8 mouse cellular contexts compared by ENCODE assay signal in the genomic region with DNA sequence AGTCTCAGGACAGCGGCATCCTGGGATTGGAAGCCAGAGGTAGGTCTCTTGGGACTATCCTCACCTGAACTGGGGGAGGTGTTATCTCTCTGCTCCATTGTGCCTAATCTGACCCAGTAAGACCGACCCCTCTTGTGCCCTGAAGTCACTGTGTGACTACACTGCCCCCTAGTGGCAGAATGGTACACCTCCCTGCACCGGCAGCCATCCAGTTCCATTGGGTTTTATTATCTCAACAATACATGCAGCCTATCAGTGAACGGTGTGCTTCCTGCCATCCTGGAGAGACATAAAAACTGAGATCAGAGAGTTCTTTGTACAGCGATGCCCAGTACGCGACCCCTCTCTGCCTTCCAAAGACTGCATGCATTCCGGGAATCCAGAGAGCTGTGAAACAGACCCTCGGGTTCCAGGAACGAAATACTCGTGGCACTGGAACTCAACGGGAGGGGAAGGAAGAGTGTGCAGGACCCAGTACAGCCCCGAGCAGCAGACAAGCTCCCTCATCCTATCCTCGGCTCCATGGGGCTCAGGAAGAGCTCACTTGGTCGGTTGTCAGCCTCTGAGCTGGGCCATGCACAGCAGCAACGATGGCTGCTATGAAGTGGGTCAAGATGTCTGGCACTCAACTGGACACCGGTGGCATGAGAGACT. TPM values are rescaled to one million over a fixed set of nuclear protein-coding genes. Genes with fewer than 3 reads are reported as not detected.
A peak's percentile ranks its signal among the peaks of the same experiment; 100 is the strongest.
DNase-seq lines count a peak whose midpoint lies in the region; ATAC-seq and TF ChIP-seq lines count a peak whose summit lies in the region.

No protein-coding gene starts in this region.

- TF ChIP-seq CTCF in ES-Bruce4 (IDR thresholded peaks at IDR 0.05; ENCODE audit: low read depth, low read length): peak; percentile 99
- peak; percentile 96 for TF ChIP-seq CTCF in heart, postnatal 0 days (IDR thresholded peaks at IDR 0.05; ENCODE audit: low read depth)
- peak; percentile 98 for TF ChIP-seq CTCF in liver, embryonic 14.5 days (IDR thresholded peaks at IDR 0.05; ENCODE audit: low read depth)
- peak; percentile 99 for TF ChIP-seq CTCF in stomach, postnatal 0 days (IDR thresholded peaks at IDR 0.05; ENCODE audit: low read depth)

- 32% methylated on average over 17 of the region's 17 CpGs for WGBS in forebrain, embryonic 13.5 days
- WGBS in heart, postnatal 0 days: 30% methylated on average over 17 of the region's 17 CpGs
- WGBS in liver, embryonic 14.5 days (ENCODE audit: insufficient replicate concordance): 20% methylated on average over 17 of the region's 17 CpGs
- WGBS in neural tube, embryonic 13.5 days: 33% methylated on average over 17 of the region's 17 CpGs
- WGBS in stomach, postnatal 0 days: 39% methylated on average over 17 of the region's 17 CpGs

- peak overlapping the region; percentile 30 for H3K4me3 ChIP-seq in ES-Bruce4 (ENCODE audit: low read depth, low read length)
- H3K4me3 ChIP-seq in forebrain, embryonic 13.5 days: no peak overlapping the region
- no peak overlapping the region for H3K4me3 ChIP-seq in heart, postnatal 0 days (ENCODE audit: low read depth, low read length)
- no peak overlapping the region for H3K4me3 ChIP-seq in liver, embryonic 14.5 days (ENCODE audit: insufficient read depth in 1 of 2, low read depth in 2 of 2, low read length in 2 of 2)
- peak overlapping the region; percentile 7; the same call in 1 of the 2 replicates for H3K4me3 ChIP-seq in neural tube, embryonic 13.5 days
- no peak overlapping the region for H3K4me3 ChIP-seq in stomach, postnatal 0 days (ENCODE audit: low read depth, low read length)

- peak overlapping the region; percentile 33 for H3K4me2 ChIP-seq in forebrain, embryonic 13.5 days
- H3K4me2 ChIP-seq in heart, postnatal 0 days (ENCODE audit: low read depth, low read length): peak overlapping the region; percentile 48
- H3K4me2 ChIP-seq in liver, embryonic 14.5 days (ENCODE audit: low read depth): peak overlapping the region; percentile 16; the same call in 1 of the 2 replicates
- H3K4me2 ChIP-seq in neural tube, embryonic 13.5 days: peak overlapping the region; percentile 42
- H3K4me2 ChIP-seq in stomach, postnatal 0 days (replicated peaks; ENCODE audit: low read depth): no peak overlapping the region

- ATAC-seq in forebrain, embryonic 13.5 days: peak; percentile 80
- ATAC-seq in heart, postnatal 0 days (ENCODE audit: insufficient read depth, low read depth): peak; percentile 66
- peak; percentile 55; the same call in 1 of the 2 replicates for ATAC-seq in liver, embryonic 14.5 days (ENCODE audit: insufficient read depth)
- peak; percentile 60 for ATAC-seq in neural tube, embryonic 13.5 days (ENCODE audit: low read depth)
- peak; percentile 58 for ATAC-seq in stomach, postnatal 0 days (ENCODE audit: low FRiP score, low TSS enrichment)

- H3K9ac ChIP-seq in ES-Bruce4 (ENCODE audit: low read depth, poor library complexity, severe bottlenecking): no peak overlapping the region
- H3K9ac ChIP-seq in forebrain, embryonic 13.5 days: no peak overlapping the region
- no peak overlapping the region for H3K9ac ChIP-seq in heart, postnatal 0 days (replicated peaks; ENCODE audit: low read depth, low read length)
- H3K9ac ChIP-seq in liver, embryonic 14.5 days (replicated peaks): no peak overlapping the region
- no peak overlapping the region for H3K9ac ChIP-seq in neural tube, embryonic 13.5 days
- no peak overlapping the region for H3K9ac ChIP-seq in stomach, postnatal 0 days (ENCODE audit: low read length)

- H3K27ac ChIP-seq in ES-Bruce4 (ENCODE audit: insufficient read depth, low read length): no peak overlapping the region
- H3K27ac ChIP-seq in forebrain, embryonic 13.5 days: no peak overlapping the region
- H3K27ac ChIP-seq in heart, postnatal 0 days (ENCODE audit: low read depth): no peak overlapping the region
- H3K27ac ChIP-seq in liver, embryonic 14.5 days: no peak overlapping the region
- H3K27ac ChIP-seq in neural tube, embryonic 13.5 days (replicated peaks): no peak overlapping the region
- H3K27ac ChIP-seq in stomach, postnatal 0 days (replicated peaks): no peak overlapping the region

- no peaks in the 10 kb centered on the region for H3K36me3 ChIP-seq in ES-Bruce4 (ENCODE audit: control insufficient read depth, insufficient read depth, low read length, poor library complexity, severe bottlenecking)
- no peaks in the 10 kb centered on the region for H3K36me3 ChIP-seq in forebrain, embryonic 13.5 days (ENCODE audit: poor library complexity, severe bottlenecking)
- H3K36me3 ChIP-seq in heart, postnatal 0 days (replicated peaks; ENCODE audit: control insufficient read depth, insufficient read depth, low read length): no peaks in the 10 kb centered on the region
- H3K36me3 ChIP-seq in liver, embryonic 14.5 days (replicated peaks; ENCODE audit: control insufficient read depth, insufficient read depth, low read depth): no peaks in the 10 kb centered on the region
- no peaks in the 10 kb centered on the region for H3K36me3 ChIP-seq in neural tube, embryonic 13.5 days
- H3K36me3 ChIP-seq in stomach, postnatal 0 days (ENCODE audit: control insufficient read depth, insufficient read depth, low read length): no peaks in the 10 kb centered on the region

- peaks cover 2% of the 10 kb centered on the region for H3K4me1 ChIP-seq in ES-Bruce4 (ENCODE audit: control insufficient read depth, insufficient read depth, low read length)
- peaks cover 2% of the 10 kb centered on the region; the same call in 1 of the 2 replicates for H3K4me1 ChIP-seq in forebrain, embryonic 13.5 days
- H3K4me1 ChIP-seq in heart, postnatal 0 days (ENCODE audit: control insufficient read depth, insufficient read depth): no peaks in the 10 kb centered on the region
- peaks cover 0 to 6% of the 10 kb centered on the region in 2 experiments; a peak in 2 of 4 replicates for H3K4me1 ChIP-seq in liver, embryonic 14.5 days (replicated peaks; ENCODE audit: control insufficient read depth in 2 of 2, insufficient read depth in 2 of 2, low read length in 1 of 2)
- H3K4me1 ChIP-seq in neural tube, embryonic 13.5 days (replicated peaks): 0 out of 2 replicates have a peak, but pooled peaks cover 4% of the 10 kb centered on the region
- H3K4me1 ChIP-seq in stomach, postnatal 0 days (replicated peaks; ENCODE audit: control insufficient read depth, insufficient read depth): no peaks in the 10 kb centered on the region

- H3K9me3 ChIP-seq in ES-Bruce4 (replicated peaks; ENCODE audit: control insufficient read depth, insufficient read depth, low read length, poor library complexity, severe bottlenecking): no peaks in the 10 kb centered on the region
- H3K9me3 ChIP-seq in forebrain, embryonic 13.5 days (replicated peaks): no peaks in the 10 kb centered on the region
- no peaks in the 10 kb centered on the region for H3K9me3 ChIP-seq in heart, postnatal 0 days (replicated peaks; ENCODE audit: control insufficient read depth, low read length)
- H3K9me3 ChIP-seq in liver, embryonic 14.5 days (ENCODE audit: control insufficient read depth, low read length): no peaks in the 10 kb centered on the region
- H3K9me3 ChIP-seq in neural tube, embryonic 13.5 days: no peaks in the 10 kb centered on the region
- H3K9me3 ChIP-seq in stomach, postnatal 0 days (ENCODE audit: control insufficient read depth, low read length): no peaks in the 10 kb centered on the region

- no peak for TF ChIP-seq EP300 in ES-Bruce4 (IDR thresholded peaks at IDR 0.05; ENCODE audit: insufficient read depth, low read depth, low read length)
- TF ChIP-seq EP300 in heart, postnatal 0 days (IDR thresholded peaks at IDR 0.05; ENCODE audit: low read depth): no peak
- no peak for TF ChIP-seq EP300 in liver, embryonic 14.5 days (IDR thresholded peaks at IDR 0.05; ENCODE audit: low read depth)
- no peak for TF ChIP-seq EP300 in stomach, postnatal 0 days (optimal IDR thresholded peaks at IDR 0.05)

- TF ChIP-seq POLR2A in ES-Bruce4 (IDR thresholded peaks at IDR 0.05; ENCODE audit: insufficient read depth, low read length): no peak

- DNase-seq in c-Kit-positive CD71-positive TER-119-positive erythroid progenitor cells, embryonic 14.5 days (ENCODE audit: low spot score): peak; percentile 74
- peak; percentile 56 for DNase-seq in heart, postnatal 0 days (ENCODE audit: low spot score)
- DNase-seq in kidney, postnatal 25 days: peak; percentile 84 to 85
- peak; percentile 44 to 48 (median 45) for DNase-seq in liver, embryonic 14.5 days (ENCODE audit: low read depth in 3 of 3, low spot score in 3 of 3)
- peak; percentile 73 for DNase-seq in stomach, postnatal 0 days (ENCODE audit: low spot score)

- no peaks in the 10 kb centered on the region for H3K27me3 ChIP-seq in ES-Bruce4 (ENCODE audit: control insufficient read depth, insufficient read depth, low read length, poor library complexity, severe bottlenecking)
- no peaks in the 10 kb centered on the region for H3K27me3 ChIP-seq in forebrain, embryonic 13.5 days
- H3K27me3 ChIP-seq in heart, postnatal 0 days (ENCODE audit: control insufficient read depth, insufficient read depth, low read length): no peaks in the 10 kb centered on the region
- H3K27me3 ChIP-seq in liver, embryonic 14.5 days (ENCODE audit: control insufficient read depth, insufficient read depth, low read length): no peaks in the 10 kb centered on the region
- no peaks in the 10 kb centered on the region for H3K27me3 ChIP-seq in neural tube, embryonic 13.5 days
- no peaks in the 10 kb centered on the region for H3K27me3 ChIP-seq in stomach, postnatal 0 days (ENCODE audit: control insufficient read depth, insufficient read depth, low read length)

RNA-seq across cellular contexts. Expression of a gene that starts 10.5 kb away (rescaled TPM):
- polyA plus RNA-seq in ES-Bruce4 (2011; ENCODE audit: insufficient read depth, insufficient read length, low read depth, missing spikeins): 15.8 and 17.4 TPM in 2 replicates
- 28.0 and 33.7 TPM in 2 replicates for polyA plus RNA-seq in forebrain, embryonic 13.5 days (2015; fragmentation: Nextera tagmentation; extraction: Ambion mirVana)
- total RNA-seq in heart, postnatal 0 days (2014; rRNA removed; ENCODE audit: low replicate concordance): 6.2 and 8.5 TPM in 2 replicates
- polyA plus RNA-seq in heart, postnatal 0 days (2015; fragmentation: Nextera tagmentation; extraction: Ambion mirVana): 7.1 and 8.2 TPM in 2 replicates
- 18.6 and 19.3 TPM in 2 replicates for polyA plus RNA-seq in liver, embryonic 14.5 days (2012; rRNA removed)
- 13.6 and 19.2 TPM in 2 replicates for polyA plus RNA-seq in liver, embryonic 14.5 days (2014; fragmentation: Nextera tagmentation; extraction: Ambion mirVana)
- 33.9 and 34.9 TPM in 2 replicates for polyA plus RNA-seq in neural tube, embryonic 13.5 days (2015; fragmentation: Nextera tagmentation; extraction: Ambion mirVana)
- 13.9 and 14.2 TPM in 2 replicates for polyA plus RNA-seq in stomach, postnatal 0 days (2015; fragmentation: Nextera tagmentation; extraction: Ambion mirVana)

RNA-seq across cellular contexts. Expression of a gene that starts 59.8 kb away (rescaled TPM):
- polyA plus RNA-seq in ES-Bruce4 (2011; ENCODE audit: insufficient read depth, insufficient read length, low read depth, missing spikeins): 27.7 and 28.1 TPM in 2 replicates
- polyA plus RNA-seq in forebrain, embryonic 13.5 days (2015; fragmentation: Nextera tagmentation; extraction: Ambion mirVana): 49.3 and 52.5 TPM in 2 replicates
- total RNA-seq in heart, postnatal 0 days (2014; rRNA removed; ENCODE audit: low replicate concordance): 5.6 and 17.1 TPM in 2 replicates
- 5.9 and 6.9 TPM in 2 replicates for polyA plus RNA-seq in heart, postnatal 0 days (2015; fragmentation: Nextera tagmentation; extraction: Ambion mirVana)
- 1.8 and 2.0 TPM in 2 replicates for polyA plus RNA-seq in liver, embryonic 14.5 days (2012; rRNA removed)
- polyA plus RNA-seq in liver, embryonic 14.5 days (2014; fragmentation: Nextera tagmentation; extraction: Ambion mirVana): 2.6 and 2.9 TPM in 2 replicates
- polyA plus RNA-seq in neural tube, embryonic 13.5 days (2015; fragmentation: Nextera tagmentation; extraction: Ambion mirVana): 118 and 146 TPM in 2 replicates
- polyA plus RNA-seq in stomach, postnatal 0 days (2015; fragmentation: Nextera tagmentation; extraction: Ambion mirVana): 15.3 and 18.5 TPM in 2 replicates

Comparison
In these comparisons a context has a peak if more than half of its experiments do, and no peak if none do; other contexts are left out.
1. H3K4me3 ChIP-seq: peak in ES-Bruce4 (single experiment) and neural tube, embryonic 13.5 days (single experiment); none in forebrain, embryonic 13.5 days (single experiment), heart, postnatal 0 days (single experiment), liver, embryonic 14.5 days (0 of 2) and stomach, postnatal 0 days (single experiment).
2. Peak in every context shown above with its lines, with median percentiles within 50 percentile points of each other: CTCF ChIP-seq, DNase-seq and ATAC-seq.